Mouse (Mus musculus) heart, embryonic 10.5 days (tissue): ENCODE results near the gene Mob2. TPM values are rescaled to one million over a fixed set of nuclear protein-coding genes. Genes with fewer than 3 reads are reported as not detected.

Source experiments
- DNase-seq: peaks from one replicate; pipeline ENCODE4 v3.0.0-alpha.2; 2017; ENCODE audit warnings: low spot score
- H3K27ac ChIP-seq: fragments of 300-500 bp; sonication (generic); 2 replicates; pipeline ENCODE4 v1.5.1; 2016; ENCODE audit warnings: mild to moderate bottlenecking
- H3K27me3 ChIP-seq: fragments of 300-500 bp; sonication (generic); 2 replicates; pipeline ENCODE4 v1.6.1; 2016; ENCODE audit warnings: mild to moderate bottlenecking; ENCODE audit not compliant: poor library complexity, insufficient read depth, severe bottlenecking
- H3K36me3 ChIP-seq: fragments of 300-500 bp; sonication (generic); 2 replicates; pipeline ENCODE4 v1.6.1; 2016; ENCODE audit warnings: mild to moderate bottlenecking, moderate library complexity
- H3K4me1 ChIP-seq: fragments of 300-500 bp; sonication (generic); 2 replicates; pipeline ENCODE4 v1.6.1; 2016; ENCODE audit warnings: mild to moderate bottlenecking
- H3K4me3 ChIP-seq: fragments of 300-500 bp; sonication (generic); 2 replicates; pipeline ENCODE4 v1.5.1; 2016; ENCODE audit warnings: mild to moderate bottlenecking, moderate library complexity
- H3K9me3 ChIP-seq: fragments of 300-500 bp; sonication (generic); 2 replicates; pipeline ENCODE4 v1.6.1; 2016; ENCODE audit warnings: mild to moderate bottlenecking, moderate library complexity
- WGBS: fragments of 180-500 bp; shearing (Covaris S2); methylation state at CpG from one replicate; pipeline ENCODE4 v1.1.7; 2016; 5-methylcytosine and 5-hydroxymethylcytosine counted together
- polyA plus RNA-seq: library from polyadenylated mRNA; unstranded; fragments of >200 nt; fragmentation: Nextera tagmentation; extraction: Ambion mirVana; gene quantifications from 2 replicates; pipeline ENCODE4 v1.2.1, GENCODE M21; 2016

Gene Mob2
- polyA plus RNA-seq, 1 experiment from 2014 or later, result 54.9 TPM

GRCm38 (mm10) chr7:142071717-142072116 is 10.9 kb upstream of the Mob2 start:
- Histone ChIP-seq H3K27me3 (peaks cover 54% of the 10 kb centered on the region), H3K4me1 (peaks cover 6% of the 10 kb centered on the region; the same call in 1 of the 2 replicates), H3K9me3 (no peaks in the 10 kb centered on the region), H3K4me3 (no peak overlapping the region), H3K27ac (no peak overlapping the region), H3K36me3 (no peaks in the 10 kb centered on the region)
- no peak for DNase-seq

DNA sequence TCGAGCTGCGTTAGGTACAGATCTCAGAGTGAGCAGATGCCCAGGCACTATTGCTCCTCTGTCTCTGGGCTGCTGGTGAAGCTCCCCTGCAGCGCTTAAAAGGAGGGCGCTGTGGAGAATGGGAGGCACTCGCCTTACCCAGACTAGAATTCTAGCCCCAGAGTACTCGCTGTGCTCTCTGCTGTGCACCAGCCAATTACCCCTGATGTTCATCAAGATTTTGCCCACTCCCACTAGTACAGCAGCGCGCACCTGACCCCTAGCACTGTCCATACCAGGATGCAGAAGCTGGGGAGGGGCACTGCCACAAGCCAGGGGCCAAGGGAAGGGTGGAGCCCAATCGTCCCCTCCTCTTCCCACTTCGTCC is 10.3 kb upstream of the Mob2 start:
- Histone ChIP-seq H3K27me3 (peaks cover 54% of the 10 kb centered on the region), H3K4me1 (peaks cover 4% of the 10 kb centered on the region; the same call in 1 of the 2 replicates), H3K27ac (no peak overlapping the region), H3K4me3 (peak overlapping the region; percentile 35; the same call in 1 of the 2 replicates), H3K36me3 (no peaks in the 10 kb centered on the region), H3K9me3 (no peaks in the 10 kb centered on the region)
- no peak for DNase-seq
- 10% methylated on average over 10 of the region's 10 CpGs for WGBS

- no peak overlapping the region for H3K27ac ChIP-seq
- H3K4me1 ChIP-seq, result peaks cover 4% of the 10 kb centered on the region; the same call in 1 of the 2 replicates
- H3K36me3 ChIP-seq, result no peaks in the 10 kb centered on the region
- peak; percentile 91 for DNase-seq
- peak overlapping the region; percentile 35; the same call in 1 of the 2 replicates for H3K4me3 ChIP-seq
- peaks cover 53% of the 10 kb centered on the region for H3K27me3 ChIP-seq
- H3K9me3 ChIP-seq, result no peaks in the 10 kb centered on the region
- WGBS, result 15% methylated on average over 13 of the region's 13 CpGs
Observed at GRCm38 (mm10) chr7:142070458-142071211, 9.8 kb upstream of the Mob2 start.

DNA sequence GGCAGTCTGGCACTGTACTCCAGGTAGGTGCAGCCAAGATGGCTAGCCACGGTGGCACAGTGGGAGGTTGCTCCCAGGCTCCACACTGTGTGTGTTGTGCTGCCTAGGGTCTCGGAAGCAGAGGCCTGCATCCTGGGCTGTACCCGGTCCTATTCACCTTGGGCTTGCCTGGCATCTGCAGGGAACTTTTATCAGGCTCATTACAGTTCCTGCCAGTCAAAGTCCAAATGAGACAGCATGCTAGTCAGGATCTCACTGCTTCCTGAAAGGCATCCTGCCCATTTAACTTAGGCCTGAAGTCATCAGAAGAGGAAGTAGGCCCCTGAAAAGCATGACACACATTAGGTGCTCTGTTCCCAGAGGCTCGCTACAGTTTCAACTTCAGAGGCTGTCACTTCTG is 7.6 kb upstream of the Mob2 start:
- Histone ChIP-seq H3K4me1 (peaks cover 4% of the 10 kb centered on the region; the same call in 1 of the 2 replicates), H3K4me3 (no peak overlapping the region), H3K27ac (no peak overlapping the region), H3K9me3 (no peaks in the 10 kb centered on the region), H3K27me3 (peaks cover 35% of the 10 kb centered on the region), H3K36me3 (no peaks in the 10 kb centered on the region)
- WGBS, result 47% methylated on average over 4 of the region's 4 CpGs
- no peak for DNase-seq

GRCm38 (mm10) chr7:142060185-142060930 is 507 bp downstream of the Mob2 start:
- Histone ChIP-seq H3K36me3 (peaks cover 5% of the 10 kb centered on the region; the same call in 1 of the 2 replicates), H3K27me3 (no peaks in the 10 kb centered on the region), H3K9me3 (no peaks in the 10 kb centered on the region), H3K4me1 (peaks cover 41% of the 10 kb centered on the region), H3K4me3 (peak overlapping the region; percentile 96), H3K27ac (peak overlapping the region; percentile 94)
- under 1% methylated on average over 58 of the region's 66 CpGs for WGBS
- DNase-seq, result no peak

DNA sequence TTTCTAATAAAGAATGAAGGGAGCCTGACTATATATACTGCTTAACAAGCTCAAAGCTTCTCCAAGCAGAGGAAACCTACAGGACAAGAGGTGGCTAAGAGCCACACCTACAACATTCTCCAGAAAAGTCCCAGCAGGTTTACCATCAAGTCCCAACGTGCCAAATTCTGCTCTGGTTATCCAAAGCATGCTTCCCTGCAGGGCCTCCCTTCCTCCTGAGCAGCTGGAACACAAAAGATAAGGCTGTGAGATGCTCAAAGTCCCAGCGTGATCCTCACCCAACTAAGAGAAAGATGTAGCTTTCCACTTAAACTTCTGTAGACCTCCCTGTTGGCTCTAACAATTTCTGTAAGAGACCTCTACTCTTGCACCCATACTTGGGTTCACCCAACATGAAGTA is 1.8 kb downstream of the Mob2 start:
- Histone ChIP-seq H3K27me3 (no peaks in the 10 kb centered on the region), H3K36me3 (peaks cover 7% of the 10 kb centered on the region; the same call in 1 of the 2 replicates), H3K4me3 (peak overlapping the region; percentile 96; the same call in 1 of the 2 replicates), H3K27ac (no peak overlapping the region), H3K9me3 (no peaks in the 10 kb centered on the region), H3K4me1 (peaks cover 41% of the 10 kb centered on the region)
- no peak for DNase-seq
- 35% methylated on average over 2 of the region's 2 CpGs for WGBS

- Histone ChIP-seq H3K27ac (no peak overlapping the region), H3K4me1 (peaks cover 41% of the 10 kb centered on the region), H3K36me3 (peaks cover 7% of the 10 kb centered on the region; the same call in 1 of the 2 replicates), H3K4me3 (no peak overlapping the region), H3K27me3 (no peaks in the 10 kb centered on the region), H3K9me3 (no peaks in the 10 kb centered on the region)
- 96% methylated on average over 1 of the region's 1 CpGs for WGBS
- no peak for DNase-seq
Observed at GRCm38 (mm10) chr7:142057121-142057520, 3.7 kb downstream of the Mob2 start.

DNA sequence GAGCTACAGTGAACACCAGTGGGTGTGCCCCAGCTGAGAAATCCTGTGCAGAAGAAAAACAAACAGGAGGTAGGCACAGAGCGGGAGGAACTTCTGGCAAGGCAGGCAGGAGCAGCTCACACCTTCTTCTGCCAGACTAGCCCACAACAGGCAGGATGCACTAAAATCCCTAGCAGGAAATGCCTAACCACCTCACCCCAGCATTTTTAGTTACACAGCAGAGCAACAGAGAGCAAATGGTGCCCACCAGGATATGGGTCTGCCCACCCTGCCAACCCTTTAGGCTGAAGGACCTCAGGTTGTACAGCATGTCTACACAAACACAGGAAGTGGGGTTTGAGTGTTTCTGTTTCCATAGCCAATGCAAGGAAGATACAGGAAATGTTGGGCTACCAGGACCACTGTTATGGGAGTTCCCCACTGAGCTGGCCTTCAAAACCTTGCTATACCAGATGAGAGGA is 4.2 kb downstream of the Mob2 start:
- DNase-seq, result no peak
- peaks cover 7% of the 10 kb centered on the region; the same call in 1 of the 2 replicates for H3K36me3 ChIP-seq
- no peaks in the 10 kb centered on the region for H3K27me3 ChIP-seq
- no peak overlapping the region for H3K4me3 ChIP-seq
- H3K27ac ChIP-seq, result no peak overlapping the region
- no peaks in the 10 kb centered on the region for H3K9me3 ChIP-seq
- 87% methylated on average over 1 of the region's 1 CpGs for WGBS
- peaks cover 38% of the 10 kb centered on the region for H3K4me1 ChIP-seq

GRCm38 (mm10) chr7:142055431-142055830 is 5.4 kb downstream of the Mob2 start:
- no peak overlapping the region for H3K4me3 ChIP-seq
- no peak overlapping the region for H3K27ac ChIP-seq
- 85% methylated on average over 3 of the region's 3 CpGs for WGBS
- peaks cover 32% of the 10 kb centered on the region for H3K4me1 ChIP-seq
- H3K36me3 ChIP-seq, result peaks cover 7% of the 10 kb centered on the region; the same call in 1 of the 2 replicates
- no peaks in the 10 kb centered on the region for H3K9me3 ChIP-seq
- no peak for DNase-seq
- H3K27me3 ChIP-seq, result no peaks in the 10 kb centered on the region

DNA sequence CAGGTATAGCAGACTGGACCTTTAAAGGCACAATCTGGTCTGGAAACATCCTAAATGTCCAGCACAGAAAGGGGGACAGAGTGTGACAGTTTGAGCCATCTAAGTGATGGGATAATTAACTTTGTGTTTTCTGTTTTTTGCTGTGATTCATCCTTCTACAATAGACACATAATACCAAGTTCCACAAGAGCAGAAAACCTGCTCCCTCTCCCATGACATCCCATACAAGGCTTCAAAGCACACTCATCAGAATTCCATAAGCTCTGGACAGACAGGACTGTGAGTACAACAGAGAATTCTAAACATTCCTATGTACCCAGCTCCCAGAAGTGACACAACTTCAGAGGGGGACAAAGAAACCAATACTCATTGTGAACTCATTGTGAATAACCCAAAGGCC is 10.3 kb downstream of the Mob2 start:
- H3K4me1 ChIP-seq, result no peaks in the 10 kb centered on the region
- H3K27ac ChIP-seq, result no peak overlapping the region
- H3K4me3 ChIP-seq, result no peak overlapping the region
- no peaks in the 10 kb centered on the region for H3K9me3 ChIP-seq
- no peak for DNase-seq
- no peaks in the 10 kb centered on the region for H3K27me3 ChIP-seq
- H3K36me3 ChIP-seq, result peaks cover 9% of the 10 kb centered on the region

- Histone ChIP-seq H3K36me3 (peaks cover 6% of the 10 kb centered on the region; the same call in 1 of the 2 replicates), H3K27ac (no peak overlapping the region), H3K9me3 (no peaks in the 10 kb centered on the region), H3K4me3 (no peak overlapping the region), H3K27me3 (no peaks in the 10 kb centered on the region), H3K4me1 (peaks cover 2% of the 10 kb centered on the region; the same call in 1 of the 2 replicates)
- DNase-seq, result no peak
- 73% methylated on average over 1 of the region's 1 CpGs for WGBS
Observed at GRCm38 (mm10) chr7:142045932-142046331, 14.9 kb downstream of the Mob2 start.

GRCm38 (mm10) chr7:142045344-142045743 is 15.5 kb downstream of the Mob2 start:
- 67% methylated on average over 2 of the region's 2 CpGs for WGBS
- no peak for DNase-seq
- Histone ChIP-seq H3K27me3 (no peaks in the 10 kb centered on the region), H3K4me1 (peaks cover 5% of the 10 kb centered on the region; the same call in 1 of the 2 replicates), H3K36me3 (peaks cover 6% of the 10 kb centered on the region; the same call in 1 of the 2 replicates), H3K9me3 (no peaks in the 10 kb centered on the region), H3K4me3 (no peak overlapping the region), H3K27ac (no peak overlapping the region)

DNA sequence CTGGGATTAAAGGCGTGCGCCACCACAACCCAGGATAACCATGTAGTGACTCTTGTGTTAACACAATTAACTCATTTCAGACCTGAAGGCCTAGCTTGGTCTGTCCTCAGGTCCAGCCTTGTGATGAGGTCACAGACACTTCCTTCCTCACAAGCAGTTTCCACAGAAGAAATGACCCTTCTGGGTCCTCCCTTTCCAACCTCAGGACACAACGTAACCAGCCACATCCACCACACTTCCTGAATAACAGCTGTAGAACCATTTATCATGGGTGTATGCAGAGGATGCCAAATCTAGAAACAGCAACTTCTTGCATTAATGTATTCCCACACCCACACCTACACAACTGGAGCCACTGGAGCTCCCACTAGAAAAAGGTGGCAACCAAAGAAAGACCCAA is 20.1 kb downstream of the Mob2 start:
- Histone ChIP-seq H3K36me3 (no peaks in the 10 kb centered on the region), H3K4me1 (peaks cover 5% of the 10 kb centered on the region; the same call in 1 of the 2 replicates), H3K27ac (no peak overlapping the region), H3K9me3 (no peaks in the 10 kb centered on the region), H3K4me3 (no peak overlapping the region), H3K27me3 (no peaks in the 10 kb centered on the region)
- 94% methylated on average over 3 of the region's 3 CpGs for WGBS
- DNase-seq, result no peak
